Mouse (Mus musculus) liver, adult 10 weeks (tissue): ENCODE measurements around the gene Krt31. TPM values are rescaled to one million over a fixed set of nuclear protein-coding genes. Genes with fewer than 3 reads are reported as not detected.

Source experiments
- polyA plus RNA-seq: library from polyadenylated mRNA; stranded (reverse); fragments of 350-450 nt; fragmentation: Illumina TruSeq; extraction: RNeasy Lipid Tissue Mini Kit (QIAGEN cat#74804); gene quantifications from one replicate; pipeline ENCODE4 v1.2.3, GENCODE M21; 2014; ENCODE audit warnings: low read depth, low replicate concordance

Gene Krt31
- not detected for polyA plus RNA-seq

GRCm38 (mm10) chr11:100050451-100050850, at the start of gene Krt31:
Gene Krt31 (minus strand): TSS chr11:100050551.

GRCm38 (mm10) chr11:100096141-100096540, 45.8 kb upstream of the Krt31 start, which contains the start of gene Krt35:
Gene Krt35 (minus strand): TSS chr11:100096241.

GRCm38 (mm10) chr11:100087861-100088260, 37.5 kb upstream of the Krt31 start, which contains the start of gene Krt32:
Gene Krt32 (minus strand): TSS chr11:100088226.

GRCm38 (mm10) chr11:100041454-100041853, 8.9 kb downstream of the Krt31 start, which contains the start of gene Krt34:
Gene Krt34 (minus strand): TSS chr11:100041554.

GRCm38 (mm10) chr11:100029768-100030167, 20.6 kb downstream of the Krt31 start, which contains the start of gene Krt33b:
Gene Krt33b (minus strand): TSS chr11:100029868.

GRCm38 (mm10) chr11:100016112-100016511, 34.2 kb downstream of the Krt31 start, which contains the start of gene Krt33a:
Gene Krt33a (minus strand): TSS chr11:100016212.

Other genes starting within 250 kb of the Krt31 start
- gene Gm11554, start 246.1 kb downstream of the Krt31 start, polyA plus RNA-seq, result not detected
- gene Krtap4-13, start 240.7 kb downstream of the Krt31 start, polyA plus RNA-seq, result not detected
- not detected for gene Gm11564, start 234.9 kb downstream of the Krt31 start, polyA plus RNA-seq
- not detected for gene 2300003K06Rik, start 212.5 kb downstream of the Krt31 start, polyA plus RNA-seq
- gene Krtap4-16, start 198.9 kb downstream of the Krt31 start, polyA plus RNA-seq, result not detected
- not detected for gene Gm11568, start 192.6 kb downstream of the Krt31 start, polyA plus RNA-seq
- not detected for gene Gm11559, start 186.1 kb downstream of the Krt31 start, polyA plus RNA-seq
- gene Krtap9-1, start 177.2 kb downstream of the Krt31 start, polyA plus RNA-seq, result not detected
- not detected for gene Gm11567, start 171.4 kb downstream of the Krt31 start, polyA plus RNA-seq
- not detected for gene Krtap31-1, start 142.6 kb downstream of the Krt31 start, polyA plus RNA-seq
- not detected for gene Gm11565, start 135.8 kb downstream of the Krt31 start, polyA plus RNA-seq
- not detected for gene Krtap31-2, start 114.3 kb downstream of the Krt31 start, polyA plus RNA-seq
- not detected for gene Krtap9-5, start 102.1 kb downstream of the Krt31 start, polyA plus RNA-seq
- not detected for gene Krtap29-1, start 71.5 kb downstream of the Krt31 start, polyA plus RNA-seq
- gene Krtap16-1, start 64.0 kb downstream of the Krt31 start, polyA plus RNA-seq, result not detected
- gene Krtap17-1, start 56.6 kb downstream of the Krt31 start, polyA plus RNA-seq, result not detected
- gene Krt33a, start 34.3 kb downstream of the Krt31 start, polyA plus RNA-seq, result not detected
- gene Krt33b, start 20.7 kb downstream of the Krt31 start, polyA plus RNA-seq, result not detected
- gene Krt34, start 9.0 kb downstream of the Krt31 start, polyA plus RNA-seq, result not detected
- not detected for gene Krt32, start 37.7 kb upstream of the Krt31 start, polyA plus RNA-seq
- gene Krt35, start 45.7 kb upstream of the Krt31 start, polyA plus RNA-seq, result not detected
- gene Krt36, start 55.1 kb upstream of the Krt31 start, polyA plus RNA-seq, result not detected
- not detected for gene Krt13, start 71.0 kb upstream of the Krt31 start, polyA plus RNA-seq
- not detected for gene Krt15, start 85.4 kb upstream of the Krt31 start, polyA plus RNA-seq
- gene Krt19, start 98.1 kb upstream of the Krt31 start, polyA plus RNA-seq, result not detected
- not detected for gene Krt9, start 142.7 kb upstream of the Krt31 start, polyA plus RNA-seq
- gene Krt14, start 157.0 kb upstream of the Krt31 start, polyA plus RNA-seq, result not detected
- gene Krt16, start 198.4 kb upstream of the Krt31 start, polyA plus RNA-seq, result not detected
- gene Krt17, start 210.5 kb upstream of the Krt31 start, polyA plus RNA-seq, result not detected
- not detected for gene Krt42, start 219.3 kb upstream of the Krt31 start, polyA plus RNA-seq